Mouse (Mus musculus) adrenal gland, adult 8-10 months (tissue): ENCODE data around the gene Zfp385b. TPM values are rescaled to one million over a fixed set of nuclear protein-coding genes. Genes with fewer than 3 reads are reported as not detected.
A peak's percentile ranks its signal among the peaks of the same experiment; 100 is the strongest.

Source experiments
- DNase-seq: peaks from one replicate; pipeline ENCODE4 v3.0.0; 2022
- total RNA-seq, 4 experiments: library from RNA; stranded (reverse); gene quantifications; 2 replicates each; pipeline ENCODE4 v1.2.4; 2022

Gene Zfp385b
- total RNA-seq, 4 experiments from 2014 or later, result 0.15 to 0.62 (median 0.51) TPM

DNA sequence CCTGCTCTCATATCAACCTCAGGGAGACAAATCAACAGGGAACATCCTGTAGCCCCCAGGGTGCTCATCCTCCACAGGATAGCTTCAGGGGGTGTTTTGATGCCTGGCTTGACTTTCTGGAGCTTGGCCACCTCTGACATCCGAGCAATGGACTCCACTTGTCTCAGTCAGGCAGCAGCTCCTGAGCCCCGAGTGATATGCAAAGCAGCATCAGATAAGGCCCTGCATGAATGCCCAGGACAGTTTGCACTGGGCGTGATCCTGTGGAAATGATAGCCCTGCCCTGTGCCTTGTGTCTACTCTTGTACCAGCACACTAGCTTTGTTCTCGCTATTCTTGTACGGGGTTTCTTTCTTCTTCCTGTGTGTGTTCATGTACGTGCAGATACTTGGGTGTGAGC is 303.8 kb downstream of the Zfp385b start:
- no peak for DNase-seq

- DNase-seq, result no peak
These were observed 304.4 kb downstream of the Zfp385b start for GRCm38 (mm10) chr2:77515011-77515410.

DNA sequence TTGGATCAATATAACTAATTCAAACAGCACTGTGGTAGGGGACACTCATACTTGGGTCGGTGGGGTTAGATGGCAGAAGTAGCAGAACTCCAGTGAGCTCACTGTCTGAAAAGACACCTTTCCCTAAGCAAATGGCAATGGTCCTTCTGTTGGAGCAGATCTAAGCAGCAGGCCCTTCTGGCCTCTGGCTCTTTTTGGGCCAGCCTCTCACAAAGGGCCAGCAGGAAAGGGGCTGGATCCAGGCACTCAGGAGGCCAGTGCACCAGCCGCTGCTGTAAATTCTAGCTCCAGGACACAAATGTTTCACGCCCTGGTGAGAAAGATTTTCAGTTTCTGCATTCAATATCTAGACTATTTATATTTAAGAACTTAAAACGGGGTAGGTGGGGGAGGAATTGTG is 305.0 kb downstream of the Zfp385b start:
- no peak for DNase-seq

DNA sequence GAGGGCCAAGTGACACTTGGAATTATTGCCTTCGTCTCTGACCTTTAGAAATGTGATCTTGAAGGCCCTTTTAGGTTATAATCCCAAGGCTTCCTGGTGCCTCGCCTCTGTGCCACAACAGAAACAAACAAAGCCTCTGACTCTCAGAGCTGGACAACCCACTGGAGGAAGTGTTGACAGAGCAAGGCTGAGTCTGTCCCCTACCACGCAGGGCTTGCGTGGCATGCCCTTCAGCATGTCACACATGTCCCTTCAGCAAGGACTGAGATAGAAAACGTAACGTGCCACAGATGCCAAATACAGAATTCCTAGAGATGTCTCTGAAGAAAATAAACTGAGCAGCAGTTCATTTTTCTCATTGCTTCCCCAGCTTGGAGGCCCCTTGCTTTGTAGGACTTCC is 310.7 kb downstream of the Zfp385b start:
- DNase-seq, result no peak

DNA sequence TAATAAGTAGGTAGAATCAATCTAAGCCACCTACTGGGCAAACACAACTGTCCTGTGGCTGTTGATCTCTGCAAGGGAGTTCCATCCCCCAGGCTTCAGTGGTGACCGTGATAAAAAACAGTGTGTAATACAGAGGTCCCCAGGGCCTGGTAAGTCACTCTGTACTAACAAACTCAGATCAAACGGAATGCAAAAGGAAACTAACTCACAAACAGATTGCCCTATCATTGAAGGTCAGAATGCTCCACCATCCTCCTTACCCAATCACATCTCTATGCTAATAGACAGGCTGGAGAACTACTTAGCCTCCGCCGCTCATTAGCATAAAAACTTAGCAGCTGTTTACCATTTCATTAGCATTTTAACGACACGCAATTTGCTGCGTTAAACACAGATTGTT is 313.1 kb downstream of the Zfp385b start:
- no peak for DNase-seq

- no peak for DNase-seq
These were observed 313.8 kb downstream of the Zfp385b start for GRCm38 (mm10) chr2:77505614-77506013.

GRCm38 (mm10) chr2:77503674-77504351 is 315.6 kb downstream of the Zfp385b start:
- no peak for DNase-seq

- DNase-seq, result no peak
These were observed 316.2 kb downstream of the Zfp385b start for GRCm38 (mm10) chr2:77503217-77503616.

- DNase-seq, result no peak
These were observed 317.0 kb downstream of the Zfp385b start for GRCm38 (mm10) chr2:77502458-77502857.

DNA sequence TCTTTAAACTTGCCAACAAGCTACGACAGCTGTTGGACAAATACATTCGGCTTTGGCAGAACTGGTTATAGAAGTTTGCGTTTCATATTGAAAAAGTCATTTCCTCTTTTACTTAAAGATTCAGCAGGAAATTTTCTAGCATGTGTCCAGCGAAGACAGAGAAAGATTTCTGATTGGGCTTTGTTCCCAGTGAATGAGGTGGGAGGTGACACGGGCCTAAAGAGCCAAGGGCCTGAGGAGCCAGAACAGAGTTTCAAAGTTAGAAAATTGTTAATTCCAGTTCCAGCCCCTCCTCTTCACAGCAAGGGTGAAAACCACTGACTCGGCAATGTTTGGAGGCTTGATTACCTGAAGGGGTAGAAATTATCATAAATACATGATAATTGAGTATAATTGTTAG is 319.0 kb downstream of the Zfp385b start:
- DNase-seq, result no peak

- DNase-seq, result no peak
These were observed 321.1 kb downstream of the Zfp385b start for GRCm38 (mm10) chr2:77498379-77498778.

DNA sequence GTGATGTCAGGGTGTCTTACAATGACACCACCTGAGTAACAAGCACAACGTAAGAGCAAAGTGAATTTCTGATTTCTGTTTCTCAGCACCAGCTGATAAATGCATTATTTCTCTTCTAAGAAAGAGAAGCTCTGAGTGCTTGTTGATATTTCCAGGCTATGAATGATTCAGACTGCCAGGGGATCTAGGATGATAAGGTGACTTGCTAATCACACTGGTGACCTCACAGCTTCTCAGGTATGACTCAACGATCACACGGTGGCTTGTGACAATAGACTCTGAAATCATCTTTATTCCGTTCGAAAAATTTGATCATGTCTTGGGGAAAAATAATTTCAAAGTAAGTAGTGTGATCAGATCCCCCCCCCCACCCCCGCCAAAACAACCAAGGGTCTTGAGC is 321.5 kb downstream of the Zfp385b start:
- no peak for DNase-seq

- DNase-seq, result peak; percentile 5
These were observed 323.4 kb downstream of the Zfp385b start for GRCm38 (mm10) chr2:77496071-77496470.

- no peak for DNase-seq
These were observed 324.1 kb downstream of the Zfp385b start for GRCm38 (mm10) chr2:77495344-77495743.

GRCm38 (mm10) chr2:77493695-77494094 is 325.7 kb downstream of the Zfp385b start:
- DNase-seq, result no peak

DNA sequence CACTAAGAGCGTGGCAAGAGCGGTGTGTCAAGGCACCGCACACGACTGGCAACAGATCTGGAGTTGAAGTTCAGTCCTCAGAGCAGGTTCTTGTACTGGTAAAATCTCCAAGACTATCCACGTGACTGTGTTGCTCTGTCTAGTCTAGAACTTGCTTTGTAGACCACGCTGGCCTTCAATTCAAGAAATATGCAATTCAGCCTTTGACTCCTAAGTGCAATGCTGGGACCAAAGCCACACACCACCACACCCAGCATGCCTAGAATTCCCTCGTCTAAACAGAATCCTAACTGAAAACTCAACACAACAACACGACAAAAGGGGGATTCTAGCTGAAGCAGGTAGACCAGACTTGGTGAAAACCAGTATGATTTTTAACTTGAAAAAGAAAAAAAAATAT is 332.3 kb downstream of the Zfp385b start:
- DNase-seq, result no peak

GRCm38 (mm10) chr2:77481274-77481673 is 338.2 kb downstream of the Zfp385b start:
- no peak for DNase-seq

- no peak for DNase-seq
These were observed 341.9 kb downstream of the Zfp385b start for GRCm38 (mm10) chr2:77477536-77477935.

DNA sequence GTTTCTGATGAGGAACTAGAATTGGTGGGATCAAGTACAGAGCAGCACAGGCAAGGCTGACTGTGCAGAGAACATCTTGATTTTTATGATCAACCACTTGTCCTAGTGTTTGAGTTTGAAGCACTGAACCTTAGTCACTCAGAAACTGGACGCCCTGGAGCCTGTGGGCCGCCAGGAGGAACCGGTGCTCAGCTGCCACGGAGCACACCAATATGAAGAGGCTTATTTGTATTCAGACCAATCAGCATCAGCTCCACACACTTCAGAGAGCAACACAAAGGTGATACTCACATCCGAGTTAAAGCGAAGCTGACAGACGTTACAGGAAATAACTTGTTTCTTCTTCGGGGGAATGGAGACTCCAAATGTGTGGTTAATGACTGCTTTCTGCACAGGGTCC is 343.0 kb downstream of the Zfp385b start:
- no peak for DNase-seq

DNA sequence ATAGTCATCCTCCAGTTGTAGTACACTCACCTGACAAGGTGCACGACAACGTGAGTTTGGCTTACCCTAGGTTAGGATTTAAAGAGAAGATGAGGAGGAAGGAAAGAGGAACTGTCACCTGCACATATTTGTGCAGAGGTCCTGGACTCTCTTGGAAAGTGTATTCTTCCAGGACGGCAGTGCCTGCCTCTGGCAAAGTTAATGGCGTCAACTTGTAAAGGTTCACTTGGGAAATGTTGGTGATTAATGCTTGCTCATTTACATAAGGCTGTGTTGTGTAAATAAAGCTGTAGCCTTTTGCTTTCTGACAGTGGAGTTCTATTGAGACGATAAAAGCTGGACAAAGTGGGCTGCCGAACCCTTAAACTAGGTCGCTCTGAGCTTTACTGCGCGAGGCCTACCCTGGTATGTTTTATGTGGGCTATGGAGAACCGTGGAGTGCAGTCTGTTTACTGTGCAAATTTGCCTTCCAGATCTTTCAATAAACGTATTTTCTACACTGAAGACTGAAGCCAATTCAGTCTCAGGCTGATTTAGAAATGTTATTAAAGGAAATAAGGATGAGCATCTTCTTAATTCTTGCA is 347.1 kb downstream of the Zfp385b start:
- no peak for DNase-seq

DNA sequence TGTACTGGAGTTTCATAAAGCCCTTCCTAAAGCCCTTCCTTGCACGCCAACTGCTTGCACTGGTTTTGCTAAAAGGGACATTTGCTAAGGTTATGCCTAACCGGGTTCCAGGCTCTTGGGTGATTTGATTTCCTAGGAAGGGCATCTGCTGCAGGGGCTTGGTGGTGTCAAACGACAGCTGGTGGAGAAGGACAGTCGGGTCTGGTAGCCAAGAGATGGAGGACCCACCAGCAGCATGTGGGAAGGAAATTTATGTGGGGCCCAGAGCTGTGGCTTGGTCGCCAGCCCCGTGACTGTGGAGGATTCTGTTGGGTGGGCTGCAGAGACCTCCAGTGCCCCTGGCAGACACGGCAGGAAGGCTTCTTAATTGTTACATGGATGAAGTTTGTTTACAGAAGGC is 348.7 kb downstream of the Zfp385b start:
- DNase-seq, result no peak

DNA sequence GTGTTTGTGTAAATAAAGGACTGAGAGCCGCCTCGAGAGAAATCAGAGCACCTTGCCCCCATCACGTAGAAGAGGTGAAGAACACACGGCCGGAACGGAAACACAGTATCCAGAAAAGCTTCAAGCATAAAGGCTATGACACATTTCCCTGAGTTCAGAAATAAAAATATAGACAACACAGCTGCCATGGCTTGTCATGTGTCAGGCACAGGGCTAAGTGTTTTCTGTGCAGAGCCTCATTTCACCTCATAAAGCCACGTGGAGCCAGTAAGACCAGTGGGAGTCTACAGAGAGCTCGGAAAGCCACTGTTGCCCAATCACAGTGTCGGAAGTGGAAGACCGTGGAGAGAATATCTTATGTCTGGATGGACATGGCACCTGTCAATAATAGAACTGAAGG is 358.0 kb downstream of the Zfp385b start:
- no peak for DNase-seq

DNA sequence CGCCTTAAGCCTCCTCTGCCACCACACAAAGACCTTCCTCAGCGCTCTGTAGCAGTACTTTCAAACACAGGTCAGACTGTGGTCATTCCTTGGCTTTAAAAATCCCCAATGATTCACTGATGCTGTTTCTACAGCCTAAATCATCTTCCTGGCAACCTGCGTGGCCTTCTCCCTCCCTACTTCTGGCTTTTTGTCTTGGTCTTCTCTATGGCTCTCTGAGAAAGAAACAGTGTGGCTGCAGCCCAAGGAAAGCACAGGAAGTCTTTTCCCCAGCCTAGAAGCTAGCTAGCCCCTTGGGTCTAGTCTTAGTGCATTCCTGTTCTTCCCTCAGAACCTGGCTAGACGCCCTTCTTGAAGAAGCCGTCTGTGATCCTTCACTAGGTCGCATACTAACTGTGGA is 359.4 kb downstream of the Zfp385b start:
- no peak for DNase-seq

GRCm38 (mm10) chr2:77458431-77458830 is 361.0 kb downstream of the Zfp385b start:
- no peak for DNase-seq

DNA sequence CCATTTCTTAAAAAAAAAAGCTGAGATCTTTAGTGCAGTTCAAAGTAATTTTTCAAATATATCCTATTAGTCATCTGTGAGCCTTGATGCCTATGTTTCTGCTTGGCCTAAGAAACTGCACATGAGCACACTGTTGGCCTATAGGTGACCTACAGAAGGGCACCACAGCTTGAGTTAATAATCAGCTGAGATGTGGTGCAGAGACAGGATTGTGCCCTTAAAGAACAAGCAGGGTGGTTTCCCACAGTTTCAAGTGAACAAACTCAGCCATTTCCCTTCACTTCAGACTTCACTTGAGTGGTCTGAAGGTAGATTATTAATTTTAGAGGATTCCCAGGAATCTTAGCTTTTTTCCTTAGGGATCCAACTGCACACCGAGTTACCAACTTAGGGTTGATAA is 362.3 kb downstream of the Zfp385b start:
- DNase-seq, result no peak
